Mouse (Mus musculus): ENCODE measurements around the gene 4933434E20Rik. TPM values are rescaled to one million over a fixed set of nuclear protein-coding genes. Genes with fewer than 3 reads are reported as not detected.

4933434E20Rik gene
- polyA plus RNA-seq, 1 experiment = 67.6 TPM

- peaks cover 20% of the 10 kb centered on the region for H3K79me3 ChIP-seq (ENCODE audit: low read depth)
- no peak for TF ChIP-seq MAX (IDR thresholded peaks at IDR 0.05)
- TF ChIP-seq CEBPB (IDR thresholded peaks at IDR 0.05; ENCODE audit: low read depth) = no peak
- TF ChIP-seq MYOD1 (IDR thresholded peaks at IDR 0.05; ENCODE audit: control insufficient read depth, insufficient read length, low read depth) = peak; percentile 12
- TF ChIP-seq USF1 (IDR thresholded peaks at IDR 0.05; ENCODE audit: low read depth) = no peak
- no peak for TF ChIP-seq CTCF (IDR thresholded peaks at IDR 0.05; ENCODE audit: control insufficient read depth, insufficient read depth, insufficient read length)
- no peak for TF ChIP-seq MYOG (IDR thresholded peaks at IDR 0.05; ENCODE audit: control insufficient read depth, extremely low read depth, insufficient read length)
- TF ChIP-seq FOSL1 (IDR thresholded peaks at IDR 0.05; ENCODE audit: insufficient read depth, low read length, poor library complexity, severe bottlenecking) = no peak
- no peak overlapping the region for H3ac ChIP-seq (ENCODE audit: control insufficient read depth, insufficient read length, low read depth)
- peaks cover 26% of the 10 kb centered on the region for H3K79me2 ChIP-seq (ENCODE audit: control insufficient read depth, insufficient read depth)
- H3K27me3 ChIP-seq (ENCODE audit: control insufficient read depth, insufficient read depth, insufficient read length) = no peaks in the 10 kb centered on the region
- H3K4me3 ChIP-seq (ENCODE audit: insufficient read depth, poor library complexity, severe bottlenecking) = no peak overlapping the region
- peaks cover 3% of the 10 kb centered on the region for H3K36me3 ChIP-seq (ENCODE audit: control insufficient read depth, insufficient read depth)
Measured at GRCm38 (mm10) chr3:90076921-90077716, 25.7 kb downstream of the 4933434E20Rik start.

- H3K79me3 ChIP-seq (ENCODE audit: low read depth) = peaks cover 31% of the 10 kb centered on the region
- no peak overlapping the region for H3ac ChIP-seq (ENCODE audit: control insufficient read depth, insufficient read length, low read depth)
- peaks cover 3% of the 10 kb centered on the region for H3K36me3 ChIP-seq (ENCODE audit: control insufficient read depth, insufficient read depth)
- H3K27me3 ChIP-seq (ENCODE audit: control insufficient read depth, insufficient read depth, insufficient read length) = no peaks in the 10 kb centered on the region
- no peak for TF ChIP-seq CEBPB (IDR thresholded peaks at IDR 0.05; ENCODE audit: low read depth)
- TF ChIP-seq FOSL1 (IDR thresholded peaks at IDR 0.05; ENCODE audit: insufficient read depth, low read length, poor library complexity, severe bottlenecking) = no peak
- TF ChIP-seq MAX (IDR thresholded peaks at IDR 0.05) = no peak
- no peak overlapping the region for H3K4me3 ChIP-seq (ENCODE audit: insufficient read depth, poor library complexity, severe bottlenecking)
- H3K79me2 ChIP-seq (ENCODE audit: control insufficient read depth, insufficient read depth) = peaks cover 37% of the 10 kb centered on the region
Measured at GRCm38 (mm10) chr3:90078224-90078623, 26.8 kb downstream of the 4933434E20Rik start.

GRCm38 (mm10) chr3:90079133-90079762 lies 27.8 kb downstream of the 4933434E20Rik start:
- H3K36me3 ChIP-seq (ENCODE audit: control insufficient read depth, insufficient read depth) = peaks cover 13% of the 10 kb centered on the region
- H3K4me3 ChIP-seq (ENCODE audit: insufficient read depth, poor library complexity, severe bottlenecking) = peak overlapping the region; percentile 94
- H3K79me2 ChIP-seq (ENCODE audit: control insufficient read depth, insufficient read depth) = peaks cover 47% of the 10 kb centered on the region
- no peak overlapping the region for H3ac ChIP-seq (ENCODE audit: control insufficient read depth, insufficient read length, low read depth)
- H3K27me3 ChIP-seq (ENCODE audit: control insufficient read depth, insufficient read depth, insufficient read length) = no peaks in the 10 kb centered on the region
- peak; percentile 29 for TF ChIP-seq MAX (IDR thresholded peaks at IDR 0.05)
- TF ChIP-seq MYOG (IDR thresholded peaks at IDR 0.05; ENCODE audit: control insufficient read depth, extremely low read depth, insufficient read length) = no peak
- H3K79me3 ChIP-seq (ENCODE audit: low read depth) = peaks cover 41% of the 10 kb centered on the region

GRCm38 (mm10) chr3:90079763-90080497 lies 28.5 kb downstream of the 4933434E20Rik start:
- Histone ChIP-seq H3K79me3 (ENCODE audit: low read depth) (peaks cover 48% of the 10 kb centered on the region), H3K4me3 (ENCODE audit: insufficient read depth, poor library complexity, severe bottlenecking) (peak overlapping the region; percentile 94), H3K27me3 (ENCODE audit: control insufficient read depth, insufficient read depth, insufficient read length) (no peaks in the 10 kb centered on the region), H3K79me2 (ENCODE audit: control insufficient read depth, insufficient read depth) (peaks cover 54% of the 10 kb centered on the region), H3K36me3 (ENCODE audit: control insufficient read depth, insufficient read depth) (peaks cover 16% of the 10 kb centered on the region), H3ac (ENCODE audit: control insufficient read depth, insufficient read length, low read depth) (peak overlapping the region; percentile 58)
- TF ChIP-seq USF1 (IDR thresholded peaks at IDR 0.05; ENCODE audit: low read depth) = no peak
- no peak for TF ChIP-seq CEBPB (IDR thresholded peaks at IDR 0.05; ENCODE audit: low read depth)
- no peak for TF ChIP-seq CTCF (IDR thresholded peaks at IDR 0.05; ENCODE audit: control insufficient read depth, insufficient read depth, insufficient read length)
- no peak for TF ChIP-seq MYOG (IDR thresholded peaks at IDR 0.05; ENCODE audit: control insufficient read depth, extremely low read depth, insufficient read length)
- TF ChIP-seq MYOD1 (IDR thresholded peaks at IDR 0.05; ENCODE audit: control insufficient read depth, insufficient read length, low read depth) = no peak
- TF ChIP-seq FOSL1 (IDR thresholded peaks at IDR 0.05; ENCODE audit: insufficient read depth, low read length, poor library complexity, severe bottlenecking) = no peak
- TF ChIP-seq MAX (IDR thresholded peaks at IDR 0.05) = no peak

- Histone ChIP-seq H3K79me2 (ENCODE audit: control insufficient read depth, insufficient read depth) (peaks cover 60% of the 10 kb centered on the region), H3K27me3 (ENCODE audit: control insufficient read depth, insufficient read depth, insufficient read length) (no peaks in the 10 kb centered on the region), H3K79me3 (ENCODE audit: low read depth) (peaks cover 54% of the 10 kb centered on the region), H3K36me3 (ENCODE audit: control insufficient read depth, insufficient read depth) (peaks cover 16% of the 10 kb centered on the region), H3K4me3 (ENCODE audit: insufficient read depth, poor library complexity, severe bottlenecking) (peak overlapping the region; percentile 94), H3ac (ENCODE audit: control insufficient read depth, insufficient read length, low read depth) (peak overlapping the region; percentile 58)
- TF ChIP-seq CTCF (IDR thresholded peaks at IDR 0.05; ENCODE audit: control insufficient read depth, insufficient read depth, insufficient read length) (no peak), FOSL1 (IDR thresholded peaks at IDR 0.05; ENCODE audit: insufficient read depth, low read length, poor library complexity, severe bottlenecking) (no peak), MAX (IDR thresholded peaks at IDR 0.05) (no peak), MYOD1 (IDR thresholded peaks at IDR 0.05; ENCODE audit: control insufficient read depth, insufficient read length, low read depth) (no peak), USF1 (IDR thresholded peaks at IDR 0.05; ENCODE audit: low read depth) (no peak), CEBPB (IDR thresholded peaks at IDR 0.05; ENCODE audit: low read depth) (no peak), MYOG (IDR thresholded peaks at IDR 0.05; ENCODE audit: control insufficient read depth, extremely low read depth, insufficient read length) (no peak)
Measured at GRCm38 (mm10) chr3:90080498-90080863, 29.0 kb downstream of the 4933434E20Rik start.

Data from C2C12 (cell line).